ENCODE assay signal across 7 mouse cellular contexts in genomic region chr6:40436047-40436483, GRCm38 (mm10). TPM values are rescaled to one million over a fixed set of nuclear protein-coding genes. Genes with fewer than 3 reads are reported as not detected.
DNase-seq lines count a peak whose midpoint lies in the region; ATAC-seq and TF ChIP-seq lines count a peak whose summit lies in the region.

E330009J07Rik (minus strand) TSS chr6:40436135.

- H3K9ac ChIP-seq in intestine, postnatal 0 days (ENCODE audit: low read depth, low read length), result peak within 1 kb of the TSS; percentile 80
- H3K9ac ChIP-seq in limb, embryonic 11.5 days (ENCODE audit: low read length), result peak within 1 kb of the TSS; percentile 85
- peak within 1 kb of the TSS; percentile 91 for H3K9ac ChIP-seq in midbrain, embryonic 13.5 days (replicated peaks)

- H3K27ac ChIP-seq in intestine, postnatal 0 days (ENCODE audit: low read depth, low read length), result no peak within 1 kb of the TSS; the same call in 1 of the 2 replicates
- no peak within 1 kb of the TSS; the same call in 1 of the 2 replicates for H3K27ac ChIP-seq in limb, embryonic 11.5 days (replicated peaks; ENCODE audit: low read depth, low read length)
- peak within 1 kb of the TSS; percentile 91 for H3K27ac ChIP-seq in midbrain, embryonic 13.5 days

- H3K4me3 ChIP-seq in intestine, postnatal 0 days (ENCODE audit: low read depth, low read length), result peak within 1 kb of the TSS; percentile 86
- H3K4me3 ChIP-seq in limb, embryonic 11.5 days (ENCODE audit: low read depth, low read length), result peak within 1 kb of the TSS; percentile 64
- peak within 1 kb of the TSS; percentile 79 for H3K4me3 ChIP-seq in midbrain, embryonic 13.5 days (replicated peaks)

- H3K9me3 ChIP-seq in intestine, postnatal 0 days (ENCODE audit: control insufficient read depth), result no peaks in the 10 kb centered on the region
- H3K9me3 ChIP-seq in limb, embryonic 11.5 days (ENCODE audit: control insufficient read depth, low read length), result no peaks in the 10 kb centered on the region
- no peaks in the 10 kb centered on the region for H3K9me3 ChIP-seq in midbrain, embryonic 13.5 days

- TF ChIP-seq CTCF in intestine, postnatal 0 days (IDR thresholded peaks at IDR 0.05; ENCODE audit: low read depth), result no peak

- peaks cover 6% of the 10 kb centered on the region; the same call in 1 of the 2 replicates for H3K27me3 ChIP-seq in intestine, postnatal 0 days (replicated peaks; ENCODE audit: control insufficient read depth, insufficient read depth, low read length)
- H3K27me3 ChIP-seq in limb, embryonic 11.5 days (ENCODE audit: control insufficient read depth, insufficient read depth, low read length), result no peaks in the 10 kb centered on the region
- H3K27me3 ChIP-seq in midbrain, embryonic 13.5 days, result peaks cover 18% of the 10 kb centered on the region

- H3K4me1 ChIP-seq in intestine, postnatal 0 days (replicated peaks; ENCODE audit: control insufficient read depth, insufficient read depth, low read length), result no peaks in the 10 kb centered on the region
- no peaks in the 10 kb centered on the region for H3K4me1 ChIP-seq in limb, embryonic 11.5 days (ENCODE audit: control insufficient read depth, insufficient read depth, low read length)
- H3K4me1 ChIP-seq in midbrain, embryonic 13.5 days (replicated peaks), result peaks cover 31% of the 10 kb centered on the region

- DNase-seq in adrenal gland, adult (ENCODE audit: inconsistent age in 2 of 2, low spot score in 1 of 2), result peak; percentile 89 to 95
- DNase-seq in embryo, embryonic 10 days (ENCODE audit: low spot score), result peak; percentile 72
- DNase-seq in gastrocnemius, postnatal 4 days (ENCODE audit: low spot score in 2 of 2), result peak; percentile 66 to 79
- DNase-seq in limb, embryonic 11.5 days (ENCODE audit: low spot score), result peak; percentile 86
- peak; percentile 69 to 89 for DNase-seq in spleen, adult 18-20 months

- under 1% methylated on average over 38 of the region's 38 CpGs for WGBS in intestine, postnatal 0 days
- WGBS in limb, embryonic 11.5 days, result under 1% methylated on average over 31 of the region's 38 CpGs
- WGBS in midbrain, embryonic 13.5 days, result under 1% methylated on average over 36 of the region's 38 CpGs

- H3K36me3 ChIP-seq in intestine, postnatal 0 days (ENCODE audit: control insufficient read depth, insufficient read depth), result no peaks in the 10 kb centered on the region
- H3K36me3 ChIP-seq in limb, embryonic 11.5 days (ENCODE audit: control insufficient read depth, insufficient read depth, low read length), result no peaks in the 10 kb centered on the region
- no peaks in the 10 kb centered on the region for H3K36me3 ChIP-seq in midbrain, embryonic 13.5 days

- ATAC-seq in intestine, postnatal 0 days, result peak; percentile 78
- peak; percentile 90 for ATAC-seq in limb, embryonic 11.5 days (ENCODE audit: insufficient number of reproducible peaks, low FRiP score, low TSS enrichment, low read depth)
- ATAC-seq in midbrain, embryonic 13.5 days, result peak; percentile 93

- peak within 1 kb of the TSS; percentile 99 for H3K4me2 ChIP-seq in intestine, postnatal 0 days (replicated peaks; ENCODE audit: low read depth)
- peak within 1 kb of the TSS; percentile 81 for H3K4me2 ChIP-seq in limb, embryonic 11.5 days (ENCODE audit: low read depth, severe bottlenecking)
- H3K4me2 ChIP-seq in midbrain, embryonic 13.5 days (replicated peaks), result peak within 1 kb of the TSS; percentile 83

RNA-seq across cellular contexts. Expression of gene E330009J07Rik, which starts in this region (rescaled TPM):
- 1 to 10 TPM; 3.9 to 5.4 TPM for total RNA-seq in gastrocnemius, postnatal 4 days (2021)
- polyA plus RNA-seq in intestine, postnatal 0 days (2015; fragmentation: Nextera tagmentation; extraction: Ambion mirVana), result 4.4 TPM in 2 replicates
- polyA plus RNA-seq in limb, embryonic 11.5 days (2014; fragmentation: Nextera tagmentation; extraction: Ambion mirVana), result 12.4 and 14.6 TPM in 2 replicates
- 14.2 and 14.3 TPM in 2 replicates for polyA plus RNA-seq in midbrain, embryonic 13.5 days (2015; fragmentation: Nextera tagmentation; extraction: Ambion mirVana)
